Mouse (Mus musculus) layer of hippocampus, adult 9-11 months (tissue): ENCODE results near the gene Ptprk.

Experiments
- DNase-seq: peaks from one replicate; pipeline ENCODE4 v3.0.0; 2022

The Ptprk gene

GRCm38 (mm10) chr10:28191440-28191839 lies 116.8 kb downstream of the Ptprk start:
- no peak for DNase-seq

GRCm38 (mm10) chr10:28193630-28194029 lies 119.0 kb downstream of the Ptprk start:
- no peak for DNase-seq

- no peak for DNase-seq
These were observed 126.0 kb downstream of the Ptprk start for GRCm38 (mm10) chr10:28200609-28201008.

GRCm38 (mm10) chr10:28209394-28209793 lies 134.8 kb downstream of the Ptprk start:
- no peak for DNase-seq

- DNase-seq, result no peak
These were observed 137.5 kb downstream of the Ptprk start for GRCm38 (mm10) chr10:28212083-28212482.

- no peak for DNase-seq
These were observed 140.5 kb downstream of the Ptprk start for GRCm38 (mm10) chr10:28215153-28215552.

GRCm38 (mm10) chr10:28223602-28224001 lies 149.0 kb downstream of the Ptprk start:
- DNase-seq, result peak; percentile 34

- no peak for DNase-seq
These were observed 149.8 kb downstream of the Ptprk start for GRCm38 (mm10) chr10:28224376-28224775.

GRCm38 (mm10) chr10:28225536-28226075 lies 151.0 kb downstream of the Ptprk start:
- DNase-seq, result no peak

- DNase-seq, result no peak
These were observed 153.1 kb downstream of the Ptprk start for GRCm38 (mm10) chr10:28227732-28228131.

- DNase-seq, result no peak
These were observed 153.6 kb downstream of the Ptprk start for GRCm38 (mm10) chr10:28228208-28228607.

GRCm38 (mm10) chr10:28232273-28233167 lies 157.9 kb downstream of the Ptprk start:
- no peak for DNase-seq

GRCm38 (mm10) chr10:28249047-28249446 lies 174.4 kb downstream of the Ptprk start:
- no peak for DNase-seq

GRCm38 (mm10) chr10:28251385-28251784 lies 176.8 kb downstream of the Ptprk start:
- DNase-seq, result no peak

- no peak for DNase-seq
These were observed 186.0 kb downstream of the Ptprk start for GRCm38 (mm10) chr10:28260651-28261050.

- no peak for DNase-seq
These were observed 187.5 kb downstream of the Ptprk start for GRCm38 (mm10) chr10:28262159-28262558.

GRCm38 (mm10) chr10:28263546-28263945 lies 188.9 kb downstream of the Ptprk start:
- DNase-seq, result no peak

- DNase-seq, result no peak
These were observed 195.7 kb downstream of the Ptprk start for GRCm38 (mm10) chr10:28270273-28270672.

GRCm38 (mm10) chr10:28271729-28272606 lies 197.3 kb downstream of the Ptprk start:
- no peak for DNase-seq

GRCm38 (mm10) chr10:28278757-28279156 lies 204.1 kb downstream of the Ptprk start:
- DNase-seq, result no peak

- no peak for DNase-seq
These were observed 222.9 kb downstream of the Ptprk start for GRCm38 (mm10) chr10:28297531-28297930.

- no peak for DNase-seq
These were observed 224.6 kb downstream of the Ptprk start for GRCm38 (mm10) chr10:28299207-28299606.

GRCm38 (mm10) chr10:28303856-28304255 lies 229.2 kb downstream of the Ptprk start:
- no peak for DNase-seq
